Mouse (Mus musculus): ENCODE data around the gene H2-DMa.

DNA sequence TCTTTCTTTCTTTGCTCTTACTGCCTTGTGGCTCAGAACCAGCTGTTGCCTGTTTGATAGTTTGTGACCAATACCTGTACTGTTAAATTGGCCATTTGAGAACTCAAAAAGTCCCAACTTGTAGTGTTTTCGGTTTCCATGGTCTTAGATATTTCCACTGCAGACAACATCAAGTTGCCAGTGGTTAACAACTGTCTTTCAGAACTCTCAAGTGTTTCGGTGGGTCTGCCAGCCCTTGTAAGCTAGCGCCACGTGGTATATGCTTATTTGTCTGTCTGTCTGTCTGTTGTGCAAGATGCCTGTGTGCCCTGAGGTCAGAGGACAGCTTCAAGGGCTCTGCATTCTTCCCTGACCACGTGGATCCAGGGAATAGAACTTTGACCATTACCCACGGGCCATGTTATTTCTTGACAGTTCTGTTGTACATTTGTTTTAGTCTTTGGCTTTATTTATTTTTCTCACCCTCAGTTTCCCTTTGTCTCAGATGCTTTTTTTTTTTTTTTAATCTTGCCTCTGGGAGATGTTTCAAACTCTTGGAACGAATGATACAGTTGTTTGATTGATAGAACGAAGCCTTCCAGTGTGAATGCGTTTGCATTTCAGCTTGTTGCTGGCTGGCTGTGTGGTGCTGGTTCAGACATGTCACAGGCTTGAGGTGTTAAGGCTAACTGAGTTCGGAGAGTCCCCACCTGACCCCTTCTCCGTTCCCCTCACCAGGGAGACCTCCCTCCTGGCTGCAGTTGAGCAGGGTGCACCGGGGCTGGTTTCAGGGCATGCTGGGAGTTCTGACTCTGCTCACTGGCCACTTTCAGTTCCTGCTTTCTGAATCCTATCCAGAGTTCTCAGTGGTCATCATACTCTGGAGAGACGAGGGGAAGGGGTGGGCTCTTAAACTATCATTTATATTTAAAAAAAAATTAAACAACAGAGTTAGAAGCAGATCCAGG lies 60.8 kb downstream of the H2-DMa start:
- TF ChIP-seq POLR2A (IDR thresholded peaks at IDR 0.05; ENCODE audit: control insufficient read depth, extremely low read depth, insufficient read depth, low read length, poor library complexity) (no peak), CTCF (IDR thresholded peaks at IDR 0.05; ENCODE audit: borderline replicate concordance, control insufficient read depth, extremely low read depth, insufficient read depth, low read length, poor library complexity) (no peak)
